Mouse (Mus musculus): Measurements from ENCODE around the gene Cep95.

Cep95 gene

DNA sequence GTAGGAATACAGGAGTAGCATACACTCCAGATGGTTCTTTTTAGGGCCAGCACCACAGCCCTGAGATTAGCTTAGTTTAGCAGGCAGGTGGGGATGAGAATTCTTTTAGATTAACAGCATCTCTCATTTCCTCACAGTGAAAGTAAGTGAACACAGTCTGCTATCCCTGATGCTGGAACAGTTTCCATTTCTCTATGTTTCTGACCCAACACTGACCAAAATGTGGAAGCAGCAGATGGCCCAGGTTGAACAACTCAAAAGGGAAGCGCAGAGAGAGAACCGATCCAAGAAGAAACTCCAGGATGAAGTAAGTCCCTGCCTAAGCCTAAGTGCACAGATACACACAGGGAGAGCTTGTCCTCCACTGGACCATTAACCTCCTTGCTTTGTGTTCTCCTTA lies 26.3 kb downstream of the Cep95 start:
- DNase-seq = no peak

GRCm38 (mm10) chr11:106815761-106816160 lies 26.7 kb downstream of the Cep95 start:
- no peak for DNase-seq

- DNase-seq = peak; percentile 46 to 54
Measured at GRCm38 (mm10) chr11:106816316-106816715, 27.3 kb downstream of the Cep95 start.

DNA sequence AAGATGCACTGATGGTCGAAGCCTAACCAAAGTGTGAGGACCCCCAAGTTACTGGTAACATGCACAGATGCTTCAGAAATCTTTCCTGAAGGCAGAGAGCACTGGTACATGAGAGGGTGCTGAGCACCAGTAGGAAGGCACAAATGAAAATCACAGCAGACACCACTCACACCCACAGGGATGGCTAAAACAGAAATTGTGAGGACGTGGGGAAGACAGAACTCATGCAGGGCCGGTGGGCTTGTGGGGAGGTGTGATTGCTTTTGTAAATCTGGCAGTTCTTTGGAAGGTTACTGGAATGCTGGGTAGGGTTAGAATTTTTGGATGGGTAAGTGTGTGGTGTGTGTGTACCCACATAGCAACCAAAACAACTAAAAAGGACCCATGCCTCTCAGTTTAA lies 28.1 kb downstream of the Cep95 start:
- DNase-seq = peak in 1 of 2 experiments; percentile 34

GRCm38 (mm10) chr11:106817808-106818207 lies 28.8 kb downstream of the Cep95 start:
- peak; percentile 93 to 94 for DNase-seq

- peak; percentile 74 to 77 for DNase-seq
Measured at GRCm38 (mm10) chr11:106818341-106818740, 29.3 kb downstream of the Cep95 start.

GRCm38 (mm10) chr11:106819595-106819994 lies 30.5 kb downstream of the Cep95 start:
- DNase-seq = peak; percentile 67

GRCm38 (mm10) chr11:106820252-106820651 lies 31.2 kb downstream of the Cep95 start:
- peak; percentile 64 to 71 for DNase-seq

GRCm38 (mm10) chr11:106820972-106821371 lies 31.9 kb downstream of the Cep95 start:
- peak; percentile 62 to 69 for DNase-seq

GRCm38 (mm10) chr11:106821397-106821796 lies 32.3 kb downstream of the Cep95 start:
- peak; percentile 28 to 42 for DNase-seq

- DNase-seq = peak; percentile 40 to 63
Measured at GRCm38 (mm10) chr11:106822491-106822890, 33.4 kb downstream of the Cep95 start.

- DNase-seq = peak; percentile 87 to 89
Measured at GRCm38 (mm10) chr11:106822911-106823310, 33.9 kb downstream of the Cep95 start.

- DNase-seq = peak in 1 of 2 experiments; percentile 17
Measured at GRCm38 (mm10) chr11:106823741-106824140, 34.7 kb downstream of the Cep95 start.

DNA sequence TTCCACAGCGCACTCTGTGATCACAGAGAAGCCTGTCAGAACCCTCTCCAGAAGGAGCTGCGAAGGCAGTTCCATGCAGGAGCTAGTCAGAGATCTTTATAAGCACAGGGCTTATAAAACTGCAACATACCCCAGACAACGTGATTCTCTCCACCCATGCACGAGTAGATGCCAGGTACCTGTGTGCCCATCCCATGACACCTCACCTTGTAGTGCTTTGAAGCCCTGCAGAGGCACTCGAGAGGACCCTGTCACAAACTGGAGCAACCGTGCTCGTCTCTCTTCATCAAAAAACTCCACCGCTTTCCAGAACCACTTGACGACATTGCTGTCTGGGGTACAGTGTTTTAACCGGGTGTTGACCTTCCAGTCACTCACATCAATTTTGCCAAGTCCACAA lies 35.4 kb downstream of the Cep95 start:
- DNase-seq = peak in 1 of 2 experiments; percentile 20

- DNase-seq = no peak
Measured at GRCm38 (mm10) chr11:106828079-106828478, 39.0 kb downstream of the Cep95 start.

DNA sequence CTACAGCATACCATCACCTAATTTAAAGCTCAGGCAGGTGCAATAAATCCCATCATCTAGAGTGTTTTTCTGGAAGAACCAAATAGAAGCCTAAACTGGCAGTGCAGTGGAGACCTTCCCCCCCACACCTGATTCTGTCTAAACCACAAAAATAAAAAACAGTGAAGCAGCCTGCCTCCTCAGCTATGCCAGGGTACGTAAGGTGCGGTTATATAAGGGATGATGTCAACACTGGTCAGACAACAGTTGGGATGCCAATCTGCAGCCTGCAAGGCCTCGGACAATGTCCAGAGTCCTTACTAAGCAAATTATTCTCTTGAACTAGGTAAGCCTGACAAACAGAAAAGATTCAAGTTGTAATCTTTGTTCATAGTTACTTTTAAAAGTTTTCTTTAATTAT lies 53.0 kb downstream of the Cep95 start:
- DNase-seq = no peak

DNA sequence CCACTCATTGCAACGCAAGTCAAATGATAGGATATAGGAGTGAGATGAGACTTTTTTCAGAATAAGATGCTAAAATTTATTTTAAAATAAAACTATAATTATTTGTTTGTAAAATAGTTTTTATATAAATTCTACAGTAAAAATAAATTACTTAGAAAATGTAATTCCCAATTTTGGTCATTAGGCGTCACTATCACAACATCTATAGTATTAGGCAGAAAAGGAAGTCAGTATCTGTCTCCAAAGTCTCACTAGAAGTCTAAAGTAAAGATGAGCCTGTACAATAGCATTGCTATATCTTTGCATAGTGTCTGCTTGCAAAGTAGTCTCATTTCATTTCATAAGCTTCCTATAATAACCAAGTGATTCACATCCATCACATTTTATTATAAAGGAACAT lies 62.4 kb downstream of the Cep95 start:
- DNase-seq = peak in 1 of 2 experiments; percentile 41
